Mouse (Mus musculus): Measurements from ENCODE around the gene Morn5. TPM values are rescaled to one million over a fixed set of nuclear protein-coding genes. Genes with fewer than 3 reads are reported as not detected.

Morn5 gene
- polyA plus RNA-seq, 1 experiment from 2014 or later = 0.42 TPM

GRCm38 (mm10) chr2:36093914-36094475 is 44.7 kb downstream of the Morn5 start:
- Histone ChIP-seq H3K4me2 (ENCODE audit: low read depth, low read length) (no peak overlapping the region), H3K27ac (ENCODE audit: low read length) (no peak overlapping the region), H3K4me3 (ENCODE audit: low read length) (no peak overlapping the region), H3K4me1 (ENCODE audit: control insufficient read depth, insufficient read depth, low read length) (peaks cover 14% of the 10 kb centered on the region), H3K27me3 (ENCODE audit: control insufficient read depth, insufficient read depth, low read length) (peaks cover 94% of the 10 kb centered on the region), H3K9ac (ENCODE audit: low read length) (no peak overlapping the region), H3K9me3 (replicated peaks; ENCODE audit: control insufficient read depth, low read length) (no peaks in the 10 kb centered on the region), H3K36me3 (ENCODE audit: control insufficient read depth, insufficient read depth) (no peaks in the 10 kb centered on the region)
- no peak for ATAC-seq (replicated peaks; ENCODE audit: extremely low read depth, insufficient read depth, low FRiP score)
- WGBS = 15% methylated on average over 31 of the region's 31 CpGs

- Histone ChIP-seq H3K4me3 (ENCODE audit: low read length) (no peak overlapping the region), H3K9me3 (replicated peaks; ENCODE audit: control insufficient read depth, low read length) (no peaks in the 10 kb centered on the region), H3K9ac (ENCODE audit: low read length) (no peak overlapping the region), H3K4me2 (ENCODE audit: low read depth, low read length) (no peak overlapping the region), H3K27ac (ENCODE audit: low read length) (no peak overlapping the region), H3K4me1 (ENCODE audit: control insufficient read depth, insufficient read depth, low read length) (peaks cover 5% of the 10 kb centered on the region), H3K36me3 (ENCODE audit: control insufficient read depth, insufficient read depth) (no peaks in the 10 kb centered on the region), H3K27me3 (ENCODE audit: control insufficient read depth, insufficient read depth, low read length) (peaks cover 95% of the 10 kb centered on the region)
- no peak for ATAC-seq (replicated peaks; ENCODE audit: extremely low read depth, insufficient read depth, low FRiP score)
- 12% methylated on average over 18 of the region's 18 CpGs for WGBS
Measured at GRCm38 (mm10) chr2:36097129-36097815, 48.0 kb downstream of the Morn5 start.

DNA sequence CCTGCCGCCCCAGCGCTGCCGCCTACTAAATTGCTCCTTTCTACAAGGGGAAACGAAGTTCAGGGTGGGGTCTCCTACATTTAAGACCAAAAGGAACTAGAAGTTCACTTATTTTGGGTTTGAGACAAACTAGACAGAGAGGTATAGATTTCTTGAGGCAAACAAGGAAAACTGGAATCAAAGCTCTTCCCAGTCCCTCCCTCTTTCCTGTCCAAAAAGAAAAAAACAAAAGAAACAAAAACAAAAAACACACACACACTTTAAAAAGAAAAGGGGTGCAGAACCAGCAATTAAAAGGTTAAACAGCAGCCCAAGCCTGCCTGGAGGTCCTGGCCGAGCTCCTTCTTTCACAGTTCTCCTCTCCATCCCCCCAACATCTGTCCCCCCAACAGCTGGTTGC is 48.8 kb downstream of the Morn5 start:
- ATAC-seq (replicated peaks; ENCODE audit: extremely low read depth, insufficient read depth, low FRiP score) = no peak
- Histone ChIP-seq H3K36me3 (ENCODE audit: control insufficient read depth, insufficient read depth) (no peaks in the 10 kb centered on the region), H3K4me1 (ENCODE audit: control insufficient read depth, insufficient read depth, low read length) (peaks cover 13% of the 10 kb centered on the region), H3K27ac (ENCODE audit: low read length) (no peak overlapping the region), H3K9ac (ENCODE audit: low read length) (no peak overlapping the region), H3K27me3 (ENCODE audit: control insufficient read depth, insufficient read depth, low read length) (peaks cover 98% of the 10 kb centered on the region), H3K9me3 (replicated peaks; ENCODE audit: control insufficient read depth, low read length) (no peaks in the 10 kb centered on the region), H3K4me3 (ENCODE audit: low read length) (no peak overlapping the region), H3K4me2 (ENCODE audit: low read depth, low read length) (no peak overlapping the region)
- WGBS = 18% methylated on average over 5 of the region's 5 CpGs

DNA sequence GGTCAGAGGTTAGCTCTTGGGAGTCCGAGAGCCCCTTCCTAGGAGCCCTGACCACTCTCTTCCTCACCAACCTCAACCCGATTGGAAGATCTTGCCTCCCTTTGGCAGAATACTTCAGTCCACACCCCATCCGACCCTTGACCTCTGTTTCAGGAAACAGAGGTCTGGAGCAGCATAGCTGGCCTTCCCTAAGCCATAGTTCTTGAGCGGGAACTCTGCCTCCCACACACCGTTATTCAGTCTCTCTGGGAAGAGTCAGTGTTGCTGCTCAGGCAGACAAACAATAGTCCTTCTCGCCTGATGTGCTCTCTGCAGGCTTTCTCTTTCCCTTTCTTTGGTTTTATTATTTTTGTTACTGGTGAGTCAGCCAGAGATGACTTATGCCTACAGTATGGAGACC is 50.5 kb downstream of the Morn5 start:
- WGBS = 16% methylated on average over 6 of the region's 6 CpGs
- no peak overlapping the region for H3K4me3 ChIP-seq (ENCODE audit: low read length)
- no peak overlapping the region for H3K9ac ChIP-seq (ENCODE audit: low read length)
- no peak overlapping the region for H3K27ac ChIP-seq (ENCODE audit: low read length)
- no peak for ATAC-seq (replicated peaks; ENCODE audit: extremely low read depth, insufficient read depth, low FRiP score)
- H3K36me3 ChIP-seq (ENCODE audit: control insufficient read depth, insufficient read depth) = no peaks in the 10 kb centered on the region
- peaks cover 96% of the 10 kb centered on the region for H3K27me3 ChIP-seq (ENCODE audit: control insufficient read depth, insufficient read depth, low read length)
- no peak overlapping the region for H3K4me2 ChIP-seq (ENCODE audit: low read depth, low read length)
- no peaks in the 10 kb centered on the region for H3K9me3 ChIP-seq (replicated peaks; ENCODE audit: control insufficient read depth, low read length)
- peaks cover 26% of the 10 kb centered on the region for H3K4me1 ChIP-seq (ENCODE audit: control insufficient read depth, insufficient read depth, low read length)

DNA sequence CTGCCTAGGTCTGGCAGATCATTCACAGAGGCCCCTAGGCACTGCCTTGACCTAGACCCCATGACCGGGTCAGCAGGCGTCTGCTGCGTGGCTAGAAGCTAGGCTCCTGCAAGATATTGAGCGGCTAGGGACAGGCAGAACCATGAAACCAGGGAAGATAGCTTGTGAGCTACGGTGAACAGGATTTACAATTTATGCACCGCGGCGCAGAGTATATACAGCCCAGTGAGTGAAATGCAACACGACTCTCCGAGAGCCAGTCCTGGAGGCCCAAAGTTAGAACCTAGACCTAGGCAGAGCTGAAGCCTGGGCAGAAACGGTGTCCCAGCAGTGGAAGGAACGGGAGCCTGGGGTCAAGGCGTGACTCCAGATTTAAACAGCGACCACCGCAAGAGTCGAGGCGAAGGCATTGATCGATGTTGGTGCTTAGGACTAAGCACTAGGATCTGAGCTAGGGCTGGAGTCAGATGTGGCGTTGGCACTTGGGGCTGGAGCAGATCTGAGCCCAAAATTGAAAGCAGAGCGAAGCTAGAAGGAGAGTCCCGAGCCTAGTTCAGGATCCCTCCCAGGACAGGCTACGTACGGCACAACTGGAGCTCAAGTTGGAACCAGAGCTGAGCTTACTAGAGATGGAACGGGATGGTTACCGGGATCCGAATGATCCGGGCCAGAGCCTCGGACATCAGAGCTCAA is 52.8 kb downstream of the Morn5 start:
- H3K9me3 ChIP-seq (replicated peaks; ENCODE audit: control insufficient read depth, low read length) = no peaks in the 10 kb centered on the region
- peaks cover 34% of the 10 kb centered on the region for H3K4me1 ChIP-seq (ENCODE audit: control insufficient read depth, insufficient read depth, low read length)
- H3K27ac ChIP-seq (ENCODE audit: low read length) = no peak overlapping the region
- H3K27me3 ChIP-seq (ENCODE audit: control insufficient read depth, insufficient read depth, low read length) = peaks cover 95% of the 10 kb centered on the region
- no peak for ATAC-seq (replicated peaks; ENCODE audit: extremely low read depth, insufficient read depth, low FRiP score)
- H3K36me3 ChIP-seq (ENCODE audit: control insufficient read depth, insufficient read depth) = no peaks in the 10 kb centered on the region
- 12% methylated on average over 28 of the region's 28 CpGs for WGBS
- peak overlapping the region; percentile 61 for H3K4me3 ChIP-seq (ENCODE audit: low read length)
- peak overlapping the region; percentile 91 for H3K4me2 ChIP-seq (ENCODE audit: low read depth, low read length)
- H3K9ac ChIP-seq (ENCODE audit: low read length) = peak overlapping the region; percentile 24; the same call in 1 of the 2 replicates

DNA sequence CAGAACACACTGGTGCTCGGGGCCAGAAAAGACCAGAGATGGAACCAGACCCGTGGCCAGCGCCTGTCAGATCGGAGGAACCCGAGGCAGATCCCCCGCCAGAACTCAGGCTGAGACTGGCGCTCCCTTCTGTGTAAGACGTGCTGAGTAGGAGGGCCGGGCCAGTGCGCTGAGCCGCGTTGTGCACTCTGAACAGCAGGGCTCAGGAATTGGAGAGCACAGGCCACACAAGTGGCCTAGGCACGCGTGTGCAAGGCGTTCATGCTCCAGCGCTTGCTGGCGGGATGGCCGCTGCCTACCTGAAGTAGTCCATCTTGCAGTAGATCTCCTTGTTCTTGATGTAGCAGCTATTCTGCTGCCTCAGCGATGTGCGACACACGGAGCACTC is 53.3 kb downstream of the Morn5 start:
- H3K9me3 ChIP-seq (replicated peaks; ENCODE audit: control insufficient read depth, low read length) = no peaks in the 10 kb centered on the region
- ATAC-seq (replicated peaks; ENCODE audit: extremely low read depth, insufficient read depth, low FRiP score) = no peak
- H3K4me1 ChIP-seq (ENCODE audit: control insufficient read depth, insufficient read depth, low read length) = peaks cover 34% of the 10 kb centered on the region
- H3K27me3 ChIP-seq (ENCODE audit: control insufficient read depth, insufficient read depth, low read length) = peaks cover 95% of the 10 kb centered on the region
- H3K27ac ChIP-seq (ENCODE audit: low read length) = no peak overlapping the region
- H3K4me2 ChIP-seq (ENCODE audit: low read depth, low read length) = peak overlapping the region; percentile 91
- 8% methylated on average over 21 of the region's 21 CpGs for WGBS
- H3K4me3 ChIP-seq (ENCODE audit: low read length) = peak overlapping the region; percentile 61
- peak overlapping the region; percentile 24; the same call in 1 of the 2 replicates for H3K9ac ChIP-seq (ENCODE audit: low read length)
- no peaks in the 10 kb centered on the region for H3K36me3 ChIP-seq (ENCODE audit: control insufficient read depth, insufficient read depth)

DNA sequence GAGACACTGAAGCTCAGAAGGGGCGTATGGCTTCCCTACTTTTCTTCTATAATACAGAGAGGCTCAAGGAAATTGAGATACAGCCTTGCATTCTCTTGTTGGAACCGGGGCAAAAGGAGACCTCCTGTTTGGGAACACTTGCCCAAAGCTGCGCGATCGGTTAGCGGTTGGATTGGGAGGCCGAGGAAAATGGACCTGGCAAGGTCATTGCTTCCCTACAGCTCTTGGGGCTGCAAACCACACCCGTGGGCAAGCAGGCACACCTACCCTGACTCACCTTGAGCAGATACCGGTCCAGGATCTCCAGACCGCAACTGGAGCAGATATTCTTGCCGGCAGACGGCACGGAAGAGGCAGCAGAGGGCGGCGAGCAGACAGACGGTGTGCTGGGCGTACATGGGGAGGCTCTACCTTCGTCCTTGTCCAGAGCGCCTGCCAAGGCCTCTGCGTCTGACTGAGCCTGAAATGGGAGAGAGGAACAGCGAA is 53.9 kb downstream of the Morn5 start:
- 4% methylated on average over 21 of the region's 21 CpGs for WGBS

GRCm38 (mm10) chr2:36103555-36104367 is 54.5 kb downstream of the Morn5 start:
- peaks cover 34% of the 10 kb centered on the region for H3K4me1 ChIP-seq (ENCODE audit: control insufficient read depth, insufficient read depth, low read length)
- H3K27ac ChIP-seq (ENCODE audit: low read length) = no peak overlapping the region
- peak overlapping the region; percentile 61 for H3K4me3 ChIP-seq (ENCODE audit: low read length)
- peak overlapping the region; percentile 12 for H3K9ac ChIP-seq (ENCODE audit: low read length)
- H3K9me3 ChIP-seq (replicated peaks; ENCODE audit: control insufficient read depth, low read length) = no peaks in the 10 kb centered on the region
- WGBS = 1% methylated on average over 38 of the region's 38 CpGs
- peak overlapping the region; percentile 91 for H3K4me2 ChIP-seq (ENCODE audit: low read depth, low read length)
- no peaks in the 10 kb centered on the region for H3K36me3 ChIP-seq (ENCODE audit: control insufficient read depth, insufficient read depth)
- ATAC-seq (replicated peaks; ENCODE audit: extremely low read depth, insufficient read depth, low FRiP score) = no peak
- H3K27me3 ChIP-seq (ENCODE audit: control insufficient read depth, insufficient read depth, low read length) = peaks cover 94% of the 10 kb centered on the region

More for the DNA sequence above, 53.9 kb downstream of the Morn5 start:
- H3K9ac ChIP-seq (ENCODE audit: low read length) = peak overlapping the region; percentile 24; the same call in 1 of the 2 replicates
- peak overlapping the region; percentile 91 for H3K4me2 ChIP-seq (ENCODE audit: low read depth, low read length)
- H3K27me3 ChIP-seq (ENCODE audit: control insufficient read depth, insufficient read depth, low read length) = peaks cover 95% of the 10 kb centered on the region
- no peak overlapping the region for H3K27ac ChIP-seq (ENCODE audit: low read length)
- H3K9me3 ChIP-seq (replicated peaks; ENCODE audit: control insufficient read depth, low read length) = no peaks in the 10 kb centered on the region
- ATAC-seq (replicated peaks; ENCODE audit: extremely low read depth, insufficient read depth, low FRiP score) = no peak
- H3K36me3 ChIP-seq (ENCODE audit: control insufficient read depth, insufficient read depth) = no peaks in the 10 kb centered on the region
- peaks cover 34% of the 10 kb centered on the region for H3K4me1 ChIP-seq (ENCODE audit: control insufficient read depth, insufficient read depth, low read length)
- H3K4me3 ChIP-seq (ENCODE audit: low read length) = peak overlapping the region; percentile 61
